Mouse (Mus musculus): Measurements from ENCODE around the gene Fmo5. TPM values are rescaled to one million over a fixed set of nuclear protein-coding genes. Genes with fewer than 3 reads are reported as not detected.
A peak's percentile ranks its signal among the peaks of the same experiment; 100 is the strongest.

Gene Fmo5
- total RNA-seq, 2 experiments from 2014 or later = 13.8 to 13.9 TPM

- DNase-seq = no peak
- intact Hi-C loops (cut with DNase I) = no loop called here
Observed at GRCm38 (mm10) chr3:97629941-97630340, 1.3 kb downstream of the Fmo5 start.

- intact Hi-C loops (cut with DNase I) = no loop called here
- DNase-seq = no peak
Observed at GRCm38 (mm10) chr3:97630746-97631145, 2.1 kb downstream of the Fmo5 start.

- DNase-seq = no peak
- intact Hi-C loops (cut with DNase I) = no loop called here
Observed at GRCm38 (mm10) chr3:97631258-97631860, 2.8 kb downstream of the Fmo5 start.

- DNase-seq = no peak
- intact Hi-C loops (cut with DNase I) = no loop called here
Observed at GRCm38 (mm10) chr3:97633456-97633855, 4.9 kb downstream of the Fmo5 start.

GRCm38 (mm10) chr3:97634288-97634761 is 5.7 kb downstream of the Fmo5 start:
- peak; percentile 63 to 64 for DNase-seq
- intact Hi-C loops (cut with DNase I) = no loop called here

- no peak for DNase-seq
Observed at GRCm38 (mm10) chr3:97641396-97641795, 12.8 kb downstream of the Fmo5 start.

GRCm38 (mm10) chr3:97642001-97642400 is 13.4 kb downstream of the Fmo5 start:
- intact Hi-C loops (cut with DNase I) = no loop called here
- no peak for DNase-seq

More at GRCm38 (mm10) chr3:97641396-97641795, 12.8 kb downstream of the Fmo5 start:
- intact Hi-C loops (cut with DNase I) = no loop called here

GRCm38 (mm10) chr3:97648518-97648917 is 19.9 kb downstream of the Fmo5 start:
- peak in 1 of 2 experiments; percentile 7 for DNase-seq
- intact Hi-C loops (cut with DNase I) = no loop called here

- DNase-seq = no peak
- intact Hi-C loops (cut with DNase I) = no loop called here
Observed at GRCm38 (mm10) chr3:97649022-97649421, 20.4 kb downstream of the Fmo5 start.

GRCm38 (mm10) chr3:97649469-97649868 is 20.9 kb downstream of the Fmo5 start:
- intact Hi-C loops (cut with DNase I) = no loop called here
- DNase-seq = no peak

- peak in 1 of 2 experiments; percentile 39 for DNase-seq
Observed at GRCm38 (mm10) chr3:97651604-97652003, 23.0 kb downstream of the Fmo5 start.

GRCm38 (mm10) chr3:97653781-97654180 is 25.2 kb downstream of the Fmo5 start:
- intact Hi-C loops (cut with DNase I) = no loop called here
- DNase-seq = no peak

More at GRCm38 (mm10) chr3:97651604-97652003, 23.0 kb downstream of the Fmo5 start:
- intact Hi-C loops (cut with DNase I) = no loop called here

GRCm38 (mm10) chr3:97654901-97655300 is 26.3 kb downstream of the Fmo5 start:
- DNase-seq = peak; percentile 17 to 38
- intact Hi-C loops (cut with DNase I) = loop anchor here (5.0 kb wide), 1 partner anchor 428 kb away; no protein-coding TSS in a partner anchor

GRCm38 (mm10) chr3:97657655-97658411 is 29.2 kb downstream of the Fmo5 start, which contains the start of gene Prkab2:
TSS of gene Prkab2 (plus strand) at chr3:97658193.
- peak; percentile 99 for DNase-seq
- intact Hi-C loops (cut with DNase I) = loop anchor here (1.0 to 5.0 kb wide), 2 partner anchors 48 to 431 kb away; partner anchors contain the start of gene Chd1l

GRCm38 (mm10) chr3:97658426-97659193 is 30.0 kb downstream of the Fmo5 start:
- DNase-seq = no peak
- intact Hi-C loops (cut with DNase I) = loop anchor here (1.0 to 5.0 kb wide), 2 partner anchors 48 to 431 kb away; partner anchors contain the start of gene Chd1l

- intact Hi-C loops (cut with DNase I) = loop anchor here (5.0 kb wide), 1 partner anchor 432 kb away; no protein-coding TSS in a partner anchor
- no peak for DNase-seq
Observed at GRCm38 (mm10) chr3:97659746-97660145, 31.1 kb downstream of the Fmo5 start.

- intact Hi-C loops (cut with DNase I) = no loop called here
- DNase-seq = no peak
Observed at GRCm38 (mm10) chr3:97661206-97661605, 32.6 kb downstream of the Fmo5 start.

GRCm38 (mm10) chr3:97665525-97665924 is 36.9 kb downstream of the Fmo5 start:
- intact Hi-C loops (cut with DNase I) = no loop called here

GRCm38 (mm10) chr3:97666154-97666553 is 37.5 kb downstream of the Fmo5 start:
- no peak for DNase-seq
- intact Hi-C loops (cut with DNase I) = no loop called here

More at GRCm38 (mm10) chr3:97665525-97665924, 36.9 kb downstream of the Fmo5 start:
- DNase-seq = no peak

GRCm38 (mm10) chr3:97667093-97667675 is 38.6 kb downstream of the Fmo5 start:
- intact Hi-C loops (cut with DNase I) = no loop called here

More at GRCm38 (mm10) chr3:97667093-97667675, 38.6 kb downstream of the Fmo5 start:
- no peak for DNase-seq
